Mouse (Mus musculus) layer of hippocampus, adult 8-10 months (tissue): ENCODE data around the gene Gm10668. TPM values are rescaled to one million over a fixed set of nuclear protein-coding genes. Genes with fewer than 3 reads are reported as not detected.
"Not testable (repeated sequence)": the region's sequence is repeated elsewhere in the genome, so short reads cannot be mapped to it uniquely, and the experiment has no call there.

Experiments
- DNase-seq, 2 experiments: peaks; one replicate each; pipeline ENCODE4 v3.0.0; 2022; ENCODE audit warnings: low spot score in 2 of 2
- total RNA-seq, 4 experiments: library from RNA; stranded (reverse); gene quantifications; 2 replicates each; pipeline ENCODE4 v1.2.4; 2022

Gene Gm10668
- total RNA-seq = not detected

- DNase-seq = not testable (repeated sequence)
Observed at GRCm38 (mm10) chr7:20730524-20730923, at the start of gene Gm10668. TSS of gene Gm10668 (minus strand) at chr7:20730624.

GRCm38 (mm10) chr7:20770885-20771284 is 40.5 kb upstream of the Gm10668 start, which contains the start of gene Vmn1r112:
TSS of gene Vmn1r112 (plus strand) at chr7:20771185.
- not testable (repeated sequence) for DNase-seq

GRCm38 (mm10) chr7:20703116-20703515 is 27.3 kb downstream of the Gm10668 start, which contains the start of gene Vmn1r111:
TSS of gene Vmn1r111 (minus strand) at chr7:20703216.
- DNase-seq = not testable (repeated sequence)

Other genes with a start within 250 kb of the Gm10668 start
- gene Vmn1r103, start 220.1 kb downstream of the Gm10668 start, total RNA-seq = not detected
- not detected for gene Vmn1r104, start 196.8 kb downstream of the Gm10668 start, total RNA-seq
- not detected for gene Gm5726, start 184.9 kb downstream of the Gm10668 start, total RNA-seq
- not detected for gene Gm4141, start 154.4 kb downstream of the Gm10668 start, total RNA-seq
- not detected for gene Gm4513, start 131.6 kb downstream of the Gm10668 start, total RNA-seq
- gene Vmn1r107, start 61.7 kb downstream of the Gm10668 start, total RNA-seq = not detected
- not detected for gene Vmn1r111, start 27.4 kb downstream of the Gm10668 start, total RNA-seq
- not detected for gene Vmn1r112, start 40.6 kb upstream of the Gm10668 start, total RNA-seq
- gene Vmn1r113, start 56.7 kb upstream of the Gm10668 start, total RNA-seq = not detected
- gene Vmn1r114, start 81.6 kb upstream of the Gm10668 start, total RNA-seq = not detected
- gene Vmn1r115, start 114.4 kb upstream of the Gm10668 start, total RNA-seq = not detected
- not detected for gene Vmn1r116, start 141.6 kb upstream of the Gm10668 start, total RNA-seq
- not detected for gene Vmn1r117, start 153.5 kb upstream of the Gm10668 start, total RNA-seq
- gene Vmn1r118, start 181.7 kb upstream of the Gm10668 start, total RNA-seq = not detected